Mouse (Mus musculus): ENCODE data around the gene Kif11. TPM values are rescaled to one million over a fixed set of nuclear protein-coding genes. Genes with fewer than 3 reads are reported as not detected.

The Kif11 gene
- 1 to 10 TPM; 1.4 to 1.5 TPM for total RNA-seq (2021)

- peak; percentile 84 to 89 for DNase-seq (ENCODE audit: extremely low spot score in 1 of 2, low spot score in 1 of 2)
These were observed at the start of gene Kif11 for GRCm38 (mm10) chr19:37375755-37376615. Gene Kif11, plus strand, starts transcription at chr19:37376403.

DNA sequence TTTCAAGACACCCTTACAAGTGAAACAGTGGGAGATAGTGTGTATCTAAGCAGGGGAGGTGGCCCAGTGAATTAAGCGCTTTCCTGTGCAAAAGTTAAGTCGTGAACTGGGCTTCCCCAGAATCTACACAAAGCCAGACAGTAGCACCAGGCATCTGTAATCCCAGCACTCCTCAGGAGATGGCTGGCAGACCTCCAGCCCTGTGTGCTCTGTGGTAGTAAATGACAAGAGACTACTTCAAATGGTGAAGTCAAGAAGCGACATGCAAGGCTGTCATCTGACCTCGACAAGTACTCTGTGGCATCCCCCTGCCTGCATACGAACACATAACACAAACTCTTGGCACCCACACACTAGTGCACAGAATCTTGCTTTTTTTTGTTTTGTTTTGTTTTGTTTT is 49.0 kb upstream of the Kif11 start:
- no peak for DNase-seq (ENCODE audit: extremely low spot score in 1 of 2, low spot score in 1 of 2)

GRCm38 (mm10) chr19:37332726-37333125 is 43.5 kb upstream of the Kif11 start:
- DNase-seq (ENCODE audit: extremely low spot score in 1 of 2, low spot score in 1 of 2), result no peak

DNA sequence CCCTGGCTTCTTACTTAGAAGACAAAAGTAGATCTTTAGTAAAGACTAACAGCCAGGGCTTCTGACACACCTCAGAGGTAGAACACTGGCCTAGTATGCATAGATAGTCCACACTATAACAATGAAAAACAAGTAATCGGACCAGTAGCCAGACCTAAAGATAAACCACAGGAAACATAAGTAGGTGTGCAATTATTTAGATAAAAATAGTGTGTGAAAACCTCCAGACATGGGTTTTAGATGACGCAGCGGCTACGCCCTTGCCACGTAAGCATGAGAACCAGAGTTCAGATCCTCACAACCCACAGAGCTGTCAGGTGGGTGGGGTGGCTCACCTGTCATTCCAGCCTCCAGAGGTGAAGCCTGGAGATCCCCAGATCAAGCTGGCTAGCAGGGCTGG is 42.8 kb upstream of the Kif11 start:
- DNase-seq (ENCODE audit: extremely low spot score in 1 of 2, low spot score in 1 of 2), result no peak

DNA sequence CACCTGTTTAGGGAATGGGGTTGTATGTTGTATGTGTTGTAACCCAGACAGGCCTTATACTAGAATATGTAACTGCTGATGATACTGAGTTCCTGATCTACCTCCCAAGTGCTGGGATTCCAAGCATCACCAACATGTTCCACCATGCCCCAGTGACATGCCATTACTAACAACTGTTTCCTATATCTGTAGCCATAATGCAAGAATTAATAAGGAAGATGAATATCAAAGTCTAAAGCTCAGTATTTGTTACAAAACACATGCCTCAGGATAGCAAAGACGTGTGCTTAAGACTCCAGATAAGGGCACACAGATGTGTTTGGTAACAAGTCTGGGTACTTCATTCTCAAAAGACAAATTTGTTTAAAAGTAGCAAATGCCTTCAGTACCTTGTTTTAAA is 40.8 kb upstream of the Kif11 start:
- no peak for DNase-seq (ENCODE audit: extremely low spot score in 1 of 2, low spot score in 1 of 2)

DNA sequence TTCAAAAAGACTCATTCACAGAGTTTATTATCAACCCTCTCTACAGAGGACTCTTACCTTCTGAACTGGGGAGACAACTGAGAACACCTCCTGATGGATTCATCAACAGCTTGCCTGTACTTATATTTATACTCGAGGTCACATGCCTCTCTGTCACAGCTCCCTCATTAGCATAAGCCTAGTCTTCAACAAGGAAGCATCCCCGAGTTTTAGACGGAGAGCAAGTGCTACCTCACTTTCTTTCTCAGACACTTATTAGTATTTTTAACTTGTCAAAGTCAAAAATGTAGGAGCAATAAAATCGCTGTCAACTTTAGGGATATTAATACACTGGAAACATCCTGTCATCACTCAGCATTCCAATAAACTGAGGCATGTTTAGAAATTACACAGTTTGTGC is 38.5 kb upstream of the Kif11 start, which contains the start of gene Ide:
TSS of gene Ide (minus strand) at position 101 of the 400 bp plus-strand sequence.
- DNase-seq (ENCODE audit: extremely low spot score in 1 of 2, low spot score in 1 of 2), result no peak

GRCm38 (mm10) chr19:37340495-37340894 is 35.7 kb upstream of the Kif11 start:
- no peak for DNase-seq (ENCODE audit: extremely low spot score in 1 of 2, low spot score in 1 of 2)

GRCm38 (mm10) chr19:37340931-37341330 is 35.3 kb upstream of the Kif11 start:
- DNase-seq (ENCODE audit: extremely low spot score in 1 of 2, low spot score in 1 of 2), result no peak

- DNase-seq (ENCODE audit: extremely low spot score in 1 of 2, low spot score in 1 of 2), result no peak
These were observed 32.3 kb upstream of the Kif11 start for GRCm38 (mm10) chr19:37343899-37344298.

- no peak for DNase-seq (ENCODE audit: extremely low spot score in 1 of 2, low spot score in 1 of 2)
These were observed 29.9 kb upstream of the Kif11 start for GRCm38 (mm10) chr19:37346258-37346657.

- DNase-seq (ENCODE audit: extremely low spot score in 1 of 2, low spot score in 1 of 2), result no peak
These were observed 27.9 kb upstream of the Kif11 start for GRCm38 (mm10) chr19:37348331-37348730.

DNA sequence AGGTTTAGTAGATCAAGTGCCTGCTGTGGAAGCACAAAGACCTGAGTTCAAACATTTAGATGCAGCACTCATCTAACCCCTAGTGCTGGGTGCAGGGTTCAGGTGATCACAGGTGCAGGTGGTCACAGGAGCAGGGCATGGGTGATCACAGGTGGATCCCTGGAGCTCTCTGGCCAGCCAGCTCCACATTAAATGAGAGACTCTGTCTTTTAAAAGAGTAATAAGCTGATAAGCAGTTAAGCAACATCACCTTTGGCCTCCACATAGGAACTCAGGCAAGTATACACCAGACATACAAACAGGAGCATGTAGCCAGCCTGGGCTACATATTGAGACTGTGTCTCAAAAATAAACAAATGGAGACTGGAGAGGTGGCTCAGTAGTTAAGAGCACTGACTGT is 27.3 kb upstream of the Kif11 start:
- DNase-seq (ENCODE audit: extremely low spot score in 1 of 2, low spot score in 1 of 2), result no peak

- no peak for DNase-seq (ENCODE audit: extremely low spot score in 1 of 2, low spot score in 1 of 2)
These were observed 23.4 kb upstream of the Kif11 start for GRCm38 (mm10) chr19:37352756-37353155.

- no peak for DNase-seq (ENCODE audit: extremely low spot score in 1 of 2, low spot score in 1 of 2)
These were observed 22.9 kb upstream of the Kif11 start for GRCm38 (mm10) chr19:37353331-37353730.

- no peak for DNase-seq (ENCODE audit: extremely low spot score in 1 of 2, low spot score in 1 of 2)
These were observed 16.2 kb upstream of the Kif11 start for GRCm38 (mm10) chr19:37360044-37360443.

- DNase-seq (ENCODE audit: extremely low spot score in 1 of 2, low spot score in 1 of 2), result no peak
These were observed 13.7 kb upstream of the Kif11 start for GRCm38 (mm10) chr19:37362545-37362944.

DNA sequence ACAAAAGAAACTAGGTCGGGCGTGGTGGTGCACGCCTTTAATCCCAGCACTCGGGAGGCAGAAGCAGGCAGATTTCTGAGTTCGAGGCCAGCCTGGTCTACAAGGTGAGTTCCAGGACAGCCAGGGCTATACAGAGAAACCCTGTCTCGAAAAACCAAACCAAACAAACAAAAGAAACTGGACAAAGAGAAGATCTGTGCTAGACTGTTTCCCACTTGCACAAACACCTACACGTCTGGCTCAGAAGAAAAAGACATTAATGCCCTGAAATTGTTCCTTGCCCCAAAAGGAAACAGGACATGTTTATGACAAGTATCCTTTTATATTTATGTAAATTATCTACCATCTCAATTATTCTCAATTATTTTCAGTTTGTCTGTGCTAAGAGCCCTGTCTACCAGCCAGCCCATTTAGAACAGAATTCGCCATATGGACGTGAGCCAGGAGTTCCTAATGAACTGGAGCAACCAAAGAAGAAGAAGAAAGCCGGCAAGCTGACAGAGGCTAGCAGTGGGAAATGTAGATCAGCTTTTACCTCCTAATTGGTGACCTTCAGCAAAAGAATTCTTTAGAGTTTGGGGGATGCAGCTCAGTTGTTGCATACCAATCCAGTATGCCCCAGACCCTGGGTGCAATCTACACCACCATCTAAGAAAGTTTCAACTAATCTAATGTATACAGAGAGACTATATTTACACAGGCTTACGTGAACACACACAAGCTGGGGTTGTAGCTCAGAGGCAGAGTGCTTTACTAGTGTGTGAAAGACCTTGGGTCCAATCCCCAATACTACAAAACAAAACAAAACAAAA is 12.9 kb upstream of the Kif11 start:
- DNase-seq (ENCODE audit: extremely low spot score in 1 of 2, low spot score in 1 of 2), result peak in 1 of 2 experiments; percentile 38

DNA sequence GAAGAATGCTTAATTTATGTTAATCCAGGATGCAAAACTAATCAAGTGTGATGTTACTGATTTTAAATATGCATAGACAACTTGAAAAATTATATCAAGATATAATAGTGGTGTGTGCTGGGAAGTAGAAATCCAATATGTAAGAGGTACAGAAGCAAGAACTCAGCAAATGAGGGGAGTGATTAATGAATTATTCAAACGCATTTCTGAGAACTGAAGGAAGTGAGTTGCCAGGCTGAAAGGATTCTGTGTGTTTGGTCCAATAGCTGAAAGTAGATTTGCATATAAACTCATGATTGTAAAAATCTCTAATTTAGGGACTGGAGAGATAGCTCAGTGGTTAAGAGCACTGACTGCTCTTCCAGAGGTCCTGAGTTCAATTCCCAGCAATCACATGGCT is 7.2 kb upstream of the Kif11 start:
- DNase-seq (ENCODE audit: extremely low spot score in 1 of 2, low spot score in 1 of 2), result no peak

GRCm38 (mm10) chr19:37369921-37370320 is 6.3 kb upstream of the Kif11 start:
- no peak for DNase-seq (ENCODE audit: extremely low spot score in 1 of 2, low spot score in 1 of 2)

DNA sequence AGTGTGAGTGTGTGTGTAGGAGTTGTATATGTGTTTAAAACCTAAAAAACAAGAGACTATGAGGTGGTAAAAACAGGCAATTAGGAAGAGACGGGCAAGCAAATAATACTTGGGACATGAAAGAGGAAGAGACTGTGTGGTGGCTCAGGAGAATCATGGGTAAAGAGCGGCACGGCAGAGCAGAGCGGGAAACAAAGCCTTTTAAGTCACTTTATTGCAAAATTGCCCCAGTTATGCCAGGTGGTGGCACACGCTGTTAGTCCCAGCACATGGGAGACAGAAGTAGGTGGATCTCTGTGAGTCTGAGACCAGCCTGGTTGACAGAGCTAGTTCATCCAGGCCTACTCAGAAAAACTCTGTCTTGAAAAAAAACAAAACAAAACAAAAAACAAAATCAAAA is 5.8 kb upstream of the Kif11 start:
- DNase-seq (ENCODE audit: extremely low spot score in 1 of 2, low spot score in 1 of 2), result no peak

- no peak for DNase-seq (ENCODE audit: extremely low spot score in 1 of 2, low spot score in 1 of 2)
These were observed 1.1 kb upstream of the Kif11 start for GRCm38 (mm10) chr19:37374941-37375754.

All from layer of hippocampus, postnatal 25 days (tissue).